Mouse (Mus musculus) midbrain, embryonic 13.5 days (tissue): Measurements from ENCODE around the gene Scgn. TPM values are rescaled to one million over a fixed set of nuclear protein-coding genes. Genes with fewer than 3 reads are reported as not detected.

Experiments used
- ATAC-seq: fragments of 200-750 bp; cut with Nextera tagmentation; 2 replicates; pipeline ENCODE4 v1.8.0; 2017; ENCODE audit warnings: mild to moderate bottlenecking, moderate TSS enrichment, moderate library complexity
- H3K27ac ChIP-seq: fragments of 300-500 bp; sonication (generic); 2 replicates; pipeline ENCODE4 v1.5.1; 2015; ENCODE audit warnings: inconsistent platforms, mild to moderate bottlenecking, moderate library complexity
- H3K27me3 ChIP-seq: fragments of 300-500 bp; sonication (generic); 2 replicates; pipeline ENCODE4 v1.6.1; 2015; ENCODE audit warnings: mild to moderate bottlenecking, inconsistent platforms
- H3K36me3 ChIP-seq: fragments of 300-500 bp; sonication (generic); 2 replicates; pipeline ENCODE4 v1.6.1; 2015; ENCODE audit warnings: mild to moderate bottlenecking, inconsistent platforms
- H3K4me1 ChIP-seq: fragments of 300-500 bp; sonication (generic); replicated peaks from 2 replicates; pipeline ENCODE4 v1.6.1; 2015; ENCODE audit warnings: inconsistent platforms
- H3K4me2 ChIP-seq: fragments of 300-500 bp; sonication (generic); replicated peaks from 2 replicates; pipeline ENCODE4 v1.6.1; 2015; ENCODE audit warnings: moderate library complexity, mild to moderate bottlenecking, inconsistent platforms
- H3K4me3 ChIP-seq: fragments of 300-500 bp; sonication (generic); replicated peaks from 2 replicates; pipeline ENCODE4 v1.5.1; 2015; ENCODE audit warnings: mild to moderate bottlenecking, inconsistent platforms
- H3K9ac ChIP-seq: fragments of 300-500 bp; sonication (generic); replicated peaks from 2 replicates; pipeline ENCODE4 v1.6.1; 2015; ENCODE audit warnings: mild to moderate bottlenecking, inconsistent platforms
- H3K9me3 ChIP-seq: fragments of 300-500 bp; sonication (generic); 2 replicates; pipeline ENCODE4 v1.6.1; 2016; ENCODE audit warnings: mild to moderate bottlenecking, inconsistent platforms
- WGBS: fragments of 180-500 bp; shearing (Covaris S2); methylation state at CpG from one replicate; pipeline ENCODE4 v1.1.7; 2015; 5-methylcytosine and 5-hydroxymethylcytosine counted together
- polyA plus RNA-seq: library from polyadenylated mRNA; unstranded; fragments of >200 nt; fragmentation: Nextera tagmentation; extraction: Ambion mirVana; gene quantifications from 2 replicates; pipeline ENCODE4 v1.2.1, GENCODE M21; 2015

Gene Scgn
- polyA plus RNA-seq, 1 experiment from 2014 or later: 1.6 TPM

- H3K4me3 ChIP-seq: no peak within 1 kb of the TSS
These were observed 57.4 kb downstream of the Scgn start, which contains the start of gene Hist1h2ba for GRCm38 (mm10) chr13:23933421-23934210. Gene Hist1h2ba (minus strand): TSS chr13:23934156.

DNA sequence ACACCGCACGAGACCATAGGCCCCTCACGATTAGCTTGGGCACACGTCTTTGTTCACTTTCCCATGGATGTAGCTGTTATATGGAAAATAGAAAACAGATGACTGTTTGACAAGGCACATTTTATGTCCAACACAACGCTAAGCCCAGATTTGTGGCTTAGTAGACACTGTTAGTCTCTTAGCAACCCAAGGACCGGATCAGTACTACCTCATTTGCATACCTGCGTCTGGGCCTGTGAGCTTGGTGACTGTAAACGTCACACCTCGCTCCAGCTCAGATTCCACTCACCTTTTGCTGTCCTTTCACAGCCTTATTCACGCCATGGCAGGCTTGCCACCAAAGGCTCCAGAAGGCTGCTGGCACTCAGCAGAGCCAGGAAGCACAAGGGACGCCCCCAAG is 60.1 kb downstream of the Scgn start:
- no peak overlapping the region for H3K4me2 ChIP-seq
- no peak overlapping the region for H3K9ac ChIP-seq
- ATAC-seq: no peak

More at GRCm38 (mm10) chr13:23933421-23934210, 57.4 kb downstream of the Scgn start, which contains the start of gene Hist1h2ba:
- 98% methylated on average over 39 of the region's 39 CpGs for WGBS
- Histone ChIP-seq H3K27ac (no peak within 1 kb of the TSS), H3K9ac (no peak within 1 kb of the TSS), H3K9me3 (no peaks in the 10 kb centered on the region), H3K4me1 (no peaks in the 10 kb centered on the region), H3K36me3 (no peaks in the 10 kb centered on the region), H3K4me2 (no peak within 1 kb of the TSS), H3K27me3 (no peaks in the 10 kb centered on the region)
- ATAC-seq: no peak

GRCm38 (mm10) chr13:23930461-23930860 is 60.6 kb downstream of the Scgn start:
- Histone ChIP-seq H3K4me2 (no peak overlapping the region), H3K36me3 (no peaks in the 10 kb centered on the region), H3K9ac (no peak overlapping the region), H3K9me3 (no peaks in the 10 kb centered on the region), H3K27ac (no peak overlapping the region), H3K27me3 (no peaks in the 10 kb centered on the region), H3K4me1 (no peaks in the 10 kb centered on the region), H3K4me3 (no peak overlapping the region)
- 96% methylated on average over 9 of the region's 9 CpGs for WGBS
- no peak for ATAC-seq

More for the DNA sequence above, 60.1 kb downstream of the Scgn start:
- no peaks in the 10 kb centered on the region for H3K4me1 ChIP-seq
- 75% methylated on average over 11 of the region's 11 CpGs for WGBS
- H3K27me3 ChIP-seq: no peaks in the 10 kb centered on the region
- no peaks in the 10 kb centered on the region for H3K9me3 ChIP-seq
- no peaks in the 10 kb centered on the region for H3K36me3 ChIP-seq
- H3K27ac ChIP-seq: no peak overlapping the region
- H3K4me3 ChIP-seq: no peak overlapping the region

- no peaks in the 10 kb centered on the region for H3K4me1 ChIP-seq
- ATAC-seq: no peak
- no peaks in the 10 kb centered on the region for H3K36me3 ChIP-seq
- H3K9me3 ChIP-seq: no peaks in the 10 kb centered on the region
- no peaks in the 10 kb centered on the region for H3K27me3 ChIP-seq
- no peak overlapping the region for H3K9ac ChIP-seq
- no peak overlapping the region for H3K27ac ChIP-seq
- H3K4me2 ChIP-seq: no peak overlapping the region
- 59% methylated on average over 3 of the region's 3 CpGs for WGBS
- H3K4me3 ChIP-seq: no peak overlapping the region
These were observed 62.4 kb downstream of the Scgn start for GRCm38 (mm10) chr13:23928637-23929036.

- H3K9ac ChIP-seq: no peak overlapping the region
- 68% methylated on average over 2 of the region's 2 CpGs for WGBS
- no peak for ATAC-seq
- H3K9me3 ChIP-seq: no peaks in the 10 kb centered on the region
- no peaks in the 10 kb centered on the region for H3K4me1 ChIP-seq
- no peak overlapping the region for H3K27ac ChIP-seq
- no peaks in the 10 kb centered on the region for H3K27me3 ChIP-seq
- no peak overlapping the region for H3K4me2 ChIP-seq
- no peaks in the 10 kb centered on the region for H3K36me3 ChIP-seq
- H3K4me3 ChIP-seq: no peak overlapping the region
These were observed 65.2 kb downstream of the Scgn start for GRCm38 (mm10) chr13:23925792-23926191.

- no peaks in the 10 kb centered on the region for H3K27me3 ChIP-seq
- H3K9ac ChIP-seq: no peak overlapping the region
- H3K4me1 ChIP-seq: no peaks in the 10 kb centered on the region
- H3K27ac ChIP-seq: no peak overlapping the region
- H3K9me3 ChIP-seq: no peaks in the 10 kb centered on the region
- H3K4me2 ChIP-seq: no peak overlapping the region
- H3K36me3 ChIP-seq: no peaks in the 10 kb centered on the region
- no peak overlapping the region for H3K4me3 ChIP-seq
- 89% methylated on average over 4 of the region's 4 CpGs for WGBS
- no peak for ATAC-seq
These were observed 73.3 kb downstream of the Scgn start for GRCm38 (mm10) chr13:23917674-23918073.

DNA sequence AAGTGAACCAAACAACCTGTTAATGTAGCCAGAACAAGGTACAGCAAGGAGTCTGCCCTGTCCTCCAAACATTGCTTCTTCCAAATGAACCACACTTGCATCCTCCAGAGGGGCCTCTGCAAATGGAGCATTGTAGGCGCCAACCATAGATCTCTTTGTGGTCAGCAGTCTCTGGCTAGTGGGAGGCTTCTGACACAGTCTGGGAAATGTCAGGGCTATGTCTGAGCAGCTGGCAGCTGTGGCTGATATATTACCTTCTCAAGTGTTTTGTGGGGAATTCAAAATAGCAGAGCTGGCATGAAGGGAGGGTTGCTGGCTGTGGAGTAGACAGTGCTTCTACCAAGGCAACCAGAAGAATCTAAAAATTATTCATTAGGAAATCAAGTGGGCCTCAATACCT is 74.9 kb downstream of the Scgn start:
- no peaks in the 10 kb centered on the region for H3K27me3 ChIP-seq
- H3K4me1 ChIP-seq: no peaks in the 10 kb centered on the region
- no peak overlapping the region for H3K4me2 ChIP-seq
- 94% methylated on average over 1 of the region's 1 CpGs for WGBS
- no peak overlapping the region for H3K27ac ChIP-seq
- H3K36me3 ChIP-seq: no peaks in the 10 kb centered on the region
- H3K4me3 ChIP-seq: no peak overlapping the region
- no peak overlapping the region for H3K9ac ChIP-seq
- no peak for ATAC-seq
- no peaks in the 10 kb centered on the region for H3K9me3 ChIP-seq

GRCm38 (mm10) chr13:23914376-23915167 is 76.4 kb downstream of the Scgn start, which contains the start of gene Slc17a4:
Gene Slc17a4 (minus strand): TSS chr13:23915009.
- Histone ChIP-seq H3K36me3 (no peaks in the 10 kb centered on the region), H3K4me1 (no peaks in the 10 kb centered on the region), H3K27ac (no peak within 1 kb of the TSS), H3K9ac (no peak within 1 kb of the TSS), H3K9me3 (no peaks in the 10 kb centered on the region), H3K4me2 (no peak within 1 kb of the TSS), H3K27me3 (no peaks in the 10 kb centered on the region), H3K4me3 (no peak within 1 kb of the TSS)
- WGBS: 73% methylated on average over 9 of the region's 9 CpGs
- ATAC-seq: no peak

GRCm38 (mm10) chr13:23913791-23914306 is 77.2 kb downstream of the Scgn start:
- H3K9me3 ChIP-seq: no peaks in the 10 kb centered on the region
- H3K4me3 ChIP-seq: no peak overlapping the region
- WGBS: 42% methylated on average over 6 of the region's 6 CpGs
- H3K4me2 ChIP-seq: no peak overlapping the region
- no peaks in the 10 kb centered on the region for H3K4me1 ChIP-seq
- no peak overlapping the region for H3K27ac ChIP-seq
- no peak for ATAC-seq
- H3K27me3 ChIP-seq: no peaks in the 10 kb centered on the region
- no peak overlapping the region for H3K9ac ChIP-seq
- no peaks in the 10 kb centered on the region for H3K36me3 ChIP-seq

- ATAC-seq: no peak
- H3K9me3 ChIP-seq: no peaks in the 10 kb centered on the region
- no peak overlapping the region for H3K4me2 ChIP-seq
- H3K9ac ChIP-seq: no peak overlapping the region
- no peaks in the 10 kb centered on the region for H3K27me3 ChIP-seq
- H3K4me1 ChIP-seq: no peaks in the 10 kb centered on the region
- no peaks in the 10 kb centered on the region for H3K36me3 ChIP-seq
- 92% methylated on average over 5 of the region's 5 CpGs for WGBS
- no peak overlapping the region for H3K4me3 ChIP-seq
- H3K27ac ChIP-seq: no peak overlapping the region
These were observed 79.7 kb downstream of the Scgn start for GRCm38 (mm10) chr13:23911335-23911734.

DNA sequence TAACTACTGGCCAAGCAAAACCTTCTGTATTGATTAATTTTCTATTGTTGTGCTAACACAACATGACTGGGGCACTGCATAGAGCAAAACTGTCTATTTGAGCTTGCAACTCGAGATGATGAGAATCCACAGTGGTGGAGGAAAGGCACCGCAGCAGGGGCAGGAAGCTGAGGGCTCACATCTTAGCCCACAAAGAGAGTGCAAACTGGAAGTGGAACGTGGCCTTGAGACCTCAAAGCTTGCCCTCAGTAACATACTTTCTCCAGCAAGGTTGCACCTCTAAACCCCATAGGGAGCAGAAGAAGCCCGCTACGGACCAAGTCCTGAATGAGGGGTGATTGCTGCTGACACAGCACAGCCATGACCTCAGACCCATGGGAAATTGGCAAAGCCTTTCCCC is 80.9 kb downstream of the Scgn start:
- Histone ChIP-seq H3K27ac (no peak overlapping the region), H3K36me3 (no peaks in the 10 kb centered on the region), H3K4me3 (no peak overlapping the region), H3K4me2 (no peak overlapping the region), H3K9me3 (no peaks in the 10 kb centered on the region), H3K4me1 (no peaks in the 10 kb centered on the region), H3K27me3 (no peaks in the 10 kb centered on the region), H3K9ac (no peak overlapping the region)
- no peak for ATAC-seq
- WGBS: 86% methylated on average over 5 of the region's 5 CpGs

DNA sequence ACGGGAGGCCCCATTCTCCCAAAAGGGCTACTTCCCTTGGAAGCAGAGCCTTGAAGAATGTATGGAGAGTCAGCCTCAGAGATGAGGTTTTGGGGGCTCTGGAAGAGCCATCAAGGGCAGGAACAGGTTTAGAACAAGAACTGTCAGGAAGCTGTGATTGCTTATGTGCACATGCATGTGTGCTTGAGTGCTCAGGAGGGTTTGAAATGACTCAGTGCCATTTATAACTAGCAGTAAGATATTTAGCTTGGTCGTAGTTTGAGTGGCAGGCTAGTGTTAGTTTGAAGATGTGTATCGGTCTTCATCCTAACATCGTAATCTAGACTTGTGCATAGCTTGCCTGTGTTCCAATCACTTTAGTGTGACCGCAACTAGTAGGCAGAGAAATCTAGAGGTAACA is 84.1 kb downstream of the Scgn start:
- no peaks in the 10 kb centered on the region for H3K9me3 ChIP-seq
- H3K27ac ChIP-seq: no peak overlapping the region
- H3K36me3 ChIP-seq: no peaks in the 10 kb centered on the region
- ATAC-seq: no peak
- H3K4me1 ChIP-seq: no peaks in the 10 kb centered on the region
- no peak overlapping the region for H3K9ac ChIP-seq
- WGBS: 94% methylated on average over 5 of the region's 5 CpGs
- no peak overlapping the region for H3K4me2 ChIP-seq
- H3K4me3 ChIP-seq: no peak overlapping the region
- H3K27me3 ChIP-seq: no peaks in the 10 kb centered on the region
